Mouse (Mus musculus) inflammation-experienced regulatory T-cells, adult 6 months (primary cell): ENCODE measurements around the gene I830077J02Rik. TPM values are rescaled to one million over a fixed set of nuclear protein-coding genes. Genes with fewer than 3 reads are reported as not detected.
"Not testable (repeated sequence)": the region's sequence is repeated elsewhere in the genome, so short reads cannot be mapped to it uniquely, and the experiment has no call there.

Experiments used
- ATAC-seq: one replicate; pipeline ENCODE4 v1.8.0; 2017
- polyA plus RNA-seq, 3 experiments: library from polyadenylated mRNA; unstranded; fragments of 100-300 nt; shearing (Covaris generic); gene quantifications; one replicate each; pipeline ENCODE4 v1.2.1; 2017

The I830077J02Rik gene
- polyA plus RNA-seq, 3 experiments from 2014 or later = 1.3 to 1.8 TPM; not detected in 1

DNA sequence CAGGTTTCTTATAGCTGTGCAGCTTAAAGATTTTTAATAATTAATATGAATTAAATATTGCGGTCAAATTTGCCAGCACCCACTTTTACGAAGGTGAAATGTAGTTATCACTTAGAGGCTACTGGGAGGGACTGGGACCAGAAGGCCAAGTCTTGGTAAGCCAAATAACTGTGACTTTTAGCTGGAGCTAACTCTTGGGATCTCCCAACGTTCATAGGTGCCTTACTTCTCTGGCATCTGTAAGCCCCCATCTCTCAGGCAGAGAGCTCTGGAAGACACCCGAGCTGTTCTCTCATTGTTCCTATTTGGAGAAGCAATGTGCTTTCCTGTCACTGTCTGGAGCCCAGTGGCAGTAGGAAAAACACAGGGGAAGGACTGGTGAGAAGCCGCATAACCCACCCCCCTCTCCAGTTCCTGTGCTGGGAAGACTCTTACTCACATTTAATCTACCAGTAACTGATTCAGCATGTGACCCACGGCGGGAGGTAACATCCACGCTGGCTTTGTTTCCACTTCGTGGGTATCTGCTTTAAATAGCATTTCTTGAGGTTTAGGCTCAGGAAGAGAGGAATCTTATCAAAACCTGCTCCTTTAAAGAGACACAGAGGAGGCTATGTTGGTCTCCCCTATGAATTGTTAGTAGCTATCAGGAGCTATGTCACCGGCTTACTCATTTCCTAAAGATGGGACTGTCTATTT, 14.7 kb downstream of the I830077J02Rik start:
- ATAC-seq = no peak

DNA sequence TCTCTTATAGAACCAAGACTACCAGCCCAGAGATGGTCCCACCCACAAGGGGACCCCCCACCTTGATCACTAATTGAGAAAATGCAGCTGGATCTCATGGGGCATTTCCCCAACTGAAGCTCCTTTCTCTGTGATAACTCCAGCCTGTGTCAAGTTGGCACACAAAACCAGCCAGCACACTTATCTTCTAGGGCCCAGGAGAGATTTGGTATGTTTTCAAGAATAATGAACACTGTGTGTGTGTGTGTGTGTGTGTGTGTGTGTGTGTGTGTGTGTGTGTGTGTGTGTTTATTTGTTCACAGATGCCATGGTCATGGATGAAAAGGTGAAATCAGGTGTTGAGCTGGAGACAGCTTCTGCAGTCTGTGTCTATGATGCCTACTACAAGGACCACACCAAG, 16.0 kb downstream of the I830077J02Rik start:
- not testable (repeated sequence) for ATAC-seq

DNA sequence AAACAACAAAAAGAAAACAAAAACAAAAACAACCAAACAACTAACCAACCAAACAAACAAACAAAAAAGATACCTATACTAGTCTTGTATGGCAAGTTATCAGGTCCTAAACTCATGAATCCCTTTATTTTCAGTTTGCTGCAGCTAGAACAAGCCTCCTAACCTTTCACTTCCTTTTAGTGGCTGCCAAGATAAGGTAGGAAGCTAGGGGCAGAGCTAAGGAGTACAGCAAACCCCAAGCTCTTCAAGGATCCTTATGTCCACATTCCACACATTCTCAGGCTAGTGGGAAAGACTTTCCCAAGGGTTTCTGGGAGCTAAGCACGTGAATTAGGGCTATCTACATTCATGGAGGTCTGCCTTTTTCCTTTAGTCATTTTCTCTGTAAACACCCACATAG, 17.2 kb downstream of the I830077J02Rik start:
- no peak for ATAC-seq

DNA sequence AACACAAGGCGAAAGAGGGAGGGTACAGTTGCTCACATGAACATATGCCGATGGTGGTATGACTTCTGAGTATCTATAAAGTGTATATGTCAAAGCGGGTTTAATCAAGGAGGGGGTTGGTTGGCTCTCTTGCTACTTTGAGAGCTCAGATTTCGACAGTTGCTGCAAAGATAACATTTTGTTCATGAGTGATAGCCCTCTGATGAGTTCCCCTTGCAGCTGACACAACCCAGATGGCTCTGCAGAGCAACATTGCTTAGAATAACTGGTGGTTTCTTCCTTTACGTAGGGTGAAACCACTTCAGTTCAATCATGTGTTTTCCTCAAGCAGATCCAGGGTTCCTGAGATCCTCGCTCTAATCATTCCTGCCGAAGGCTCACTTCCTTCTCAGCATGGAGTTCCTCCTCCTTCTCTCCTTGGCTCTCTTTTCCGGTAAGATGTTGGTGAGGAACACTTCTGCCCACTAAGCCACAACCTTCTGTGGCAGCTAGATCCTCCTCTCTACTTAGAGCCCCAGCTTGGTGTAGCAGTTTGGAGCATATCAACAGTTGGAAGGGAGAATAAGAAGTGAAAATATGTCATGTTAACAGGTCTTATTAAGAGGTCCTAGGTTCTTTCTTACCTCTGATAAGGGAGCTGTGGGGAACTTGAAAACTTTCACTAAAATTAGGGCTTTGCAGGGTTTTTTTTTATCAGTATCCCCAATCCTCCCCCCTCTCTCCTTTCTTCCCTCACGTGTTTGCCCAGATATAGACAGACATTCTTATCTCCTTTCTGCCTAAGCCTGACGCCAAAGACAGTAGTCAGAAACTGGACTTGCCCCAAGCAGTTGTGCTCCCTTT, 18.4 kb downstream of the I830077J02Rik start:
- ATAC-seq = no peak

DNA sequence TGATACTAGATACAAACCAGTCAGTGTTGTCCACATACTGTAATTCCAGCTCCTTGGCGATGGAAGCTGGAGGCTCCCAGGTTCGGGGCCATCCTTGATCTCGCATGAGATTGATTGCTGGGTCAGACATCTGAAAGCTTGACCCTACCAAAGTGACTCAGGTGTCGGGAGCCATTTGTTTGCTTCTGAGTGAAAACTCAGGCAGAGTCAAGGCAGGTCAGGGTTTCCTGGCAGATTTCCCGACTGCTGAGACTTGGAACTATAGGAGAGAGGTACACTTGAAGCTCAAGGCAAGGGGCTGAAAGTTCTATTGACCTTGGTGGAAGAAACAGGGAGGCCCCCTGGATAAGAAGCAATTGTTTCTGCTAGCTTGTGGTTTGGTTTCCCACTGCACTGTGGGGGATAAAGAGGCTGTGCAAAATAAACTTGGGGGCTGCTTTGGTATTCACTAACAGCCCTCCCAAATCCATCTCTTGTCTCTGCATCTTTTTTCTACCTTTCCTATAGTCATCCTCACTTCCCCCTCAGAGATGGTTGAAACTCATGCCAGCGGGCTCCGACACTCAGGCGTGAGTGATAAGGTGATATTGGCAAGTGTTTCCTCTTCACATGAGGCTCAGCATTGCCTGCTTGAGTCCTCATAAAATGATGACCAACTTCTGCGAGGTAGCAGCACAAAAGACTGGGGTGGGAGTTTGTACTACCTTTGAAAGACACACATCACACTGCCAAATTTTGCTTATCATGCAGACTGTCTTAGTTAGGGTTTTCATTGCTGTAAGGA, 20.2 kb downstream of the I830077J02Rik start:
- ATAC-seq = no peak

DNA sequence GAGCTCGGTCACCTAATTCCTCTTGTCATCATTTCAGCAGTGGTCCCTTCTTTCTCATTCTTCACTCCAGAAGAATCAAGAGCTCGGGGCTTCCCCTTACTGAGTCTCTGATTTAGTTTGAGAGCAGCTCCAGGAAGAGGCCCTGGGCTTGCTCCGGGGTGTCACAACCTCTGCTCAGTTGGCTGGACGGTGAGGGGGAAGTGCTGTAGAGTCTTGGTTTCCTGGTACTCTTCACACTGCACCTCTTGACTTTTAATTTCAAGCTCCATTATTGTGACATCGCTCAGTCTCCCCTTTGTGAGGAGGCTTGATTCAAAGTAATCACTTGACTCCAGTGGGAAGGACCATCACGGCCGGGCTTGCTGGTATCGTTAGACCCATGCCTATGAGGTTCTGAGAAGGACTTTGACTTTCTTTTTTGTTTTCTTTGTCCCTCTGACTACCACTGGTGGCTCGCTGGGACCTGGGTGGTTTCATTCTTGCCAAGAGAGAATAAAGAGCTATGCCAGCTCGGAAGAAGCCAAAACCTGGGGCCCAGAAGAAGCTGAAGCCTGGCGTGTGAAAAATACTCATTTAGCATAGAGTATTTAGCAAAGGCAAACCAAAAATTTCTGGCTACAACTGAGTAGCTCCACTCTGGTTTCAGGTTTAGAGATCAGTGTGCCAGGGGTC, 21.8 kb downstream of the I830077J02Rik start:
- ATAC-seq = peak; percentile 95

DNA sequence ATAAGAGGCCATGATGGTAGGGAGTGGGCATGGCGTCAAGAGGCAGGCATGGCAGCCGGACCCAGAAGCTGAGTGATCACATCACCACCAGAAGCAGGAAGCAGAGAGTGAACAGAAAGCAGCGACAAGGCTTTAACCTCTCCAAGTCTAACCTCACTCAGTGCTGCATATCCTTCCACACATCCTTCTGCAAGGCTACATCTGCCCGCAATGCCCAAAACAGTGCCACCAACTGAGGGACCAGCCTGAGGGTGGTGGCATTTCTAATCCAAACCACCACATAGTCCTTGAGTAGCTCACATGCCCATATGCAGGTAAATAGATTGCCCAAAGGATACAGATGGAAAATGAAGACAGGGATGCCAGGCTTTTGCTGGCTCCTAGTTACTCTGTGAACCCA, 23.5 kb downstream of the I830077J02Rik start:
- no peak for ATAC-seq

DNA sequence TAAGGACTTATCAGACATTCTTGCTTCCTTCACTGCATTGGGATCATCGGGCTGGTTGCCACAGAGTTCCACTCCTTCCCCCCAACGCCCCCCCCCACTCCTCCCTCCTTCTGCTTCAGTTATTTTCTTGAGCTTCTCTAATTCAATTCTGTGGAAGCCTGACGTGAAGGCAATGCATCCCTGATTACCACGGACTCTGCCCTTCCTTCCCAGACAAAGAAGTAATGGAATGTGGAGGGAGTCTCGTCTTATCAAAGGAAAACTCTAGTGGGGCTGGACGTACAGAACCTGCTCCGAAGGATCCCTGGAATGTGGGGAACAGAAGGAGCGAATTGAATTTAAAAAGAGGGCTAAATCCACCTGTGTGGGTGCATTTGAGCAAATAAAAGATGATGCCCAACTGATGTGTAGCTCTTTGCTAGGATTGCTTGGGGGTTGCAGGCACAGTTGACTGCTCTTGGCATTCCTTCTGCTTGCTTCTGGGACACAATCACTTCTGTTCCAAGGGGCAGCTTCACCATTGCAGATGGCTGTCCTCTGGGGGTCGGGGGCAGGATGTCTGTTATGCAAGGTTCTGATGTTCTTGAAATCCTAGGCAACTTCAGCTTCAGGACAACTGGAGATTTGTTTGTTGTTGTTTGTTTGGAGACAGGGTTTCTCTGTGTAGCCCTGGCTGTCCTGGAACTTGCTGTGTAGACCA, 24.4 kb downstream of the I830077J02Rik start:
- ATAC-seq = no peak

DNA sequence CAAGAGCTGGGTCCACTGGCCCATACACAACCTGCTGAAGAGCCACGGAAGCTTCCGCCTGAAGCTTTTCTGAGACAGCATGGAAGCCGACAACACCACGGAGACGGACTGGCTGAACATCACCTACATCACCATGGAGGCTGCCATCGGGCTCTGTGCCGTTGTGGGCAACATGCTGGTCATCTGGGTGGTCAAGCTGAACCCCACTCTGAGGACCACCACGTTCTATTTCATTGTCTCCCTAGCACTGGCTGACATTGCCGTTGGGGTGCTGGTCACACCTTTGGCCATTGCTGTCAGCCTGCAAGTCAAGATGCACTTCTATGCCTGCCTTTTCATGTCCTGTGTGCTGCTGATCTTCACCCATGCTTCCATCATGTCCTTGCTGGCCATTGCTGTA, 27.7 kb downstream of the I830077J02Rik start:
- ATAC-seq = no peak

DNA sequence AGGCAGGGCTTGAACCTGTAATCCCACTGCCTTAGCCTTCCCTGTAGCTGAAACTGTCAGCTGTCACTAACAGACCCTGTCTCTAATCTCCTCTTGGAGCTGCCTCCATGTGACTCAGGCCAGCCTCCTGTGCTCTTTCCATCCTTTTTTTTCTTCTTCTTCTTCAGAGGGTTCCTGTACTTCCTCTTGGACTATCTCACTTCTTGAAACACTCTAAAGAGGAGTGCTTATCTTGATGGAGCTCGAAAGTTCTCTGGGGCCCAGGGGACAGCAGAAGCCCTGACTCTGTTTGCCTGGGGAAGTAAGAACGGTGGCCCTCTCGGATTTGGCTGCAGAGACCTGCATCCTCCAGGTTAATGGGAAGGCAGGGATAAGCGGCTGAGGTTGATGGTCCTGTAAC, 28.3 kb downstream of the I830077J02Rik start:
- no peak for ATAC-seq

DNA sequence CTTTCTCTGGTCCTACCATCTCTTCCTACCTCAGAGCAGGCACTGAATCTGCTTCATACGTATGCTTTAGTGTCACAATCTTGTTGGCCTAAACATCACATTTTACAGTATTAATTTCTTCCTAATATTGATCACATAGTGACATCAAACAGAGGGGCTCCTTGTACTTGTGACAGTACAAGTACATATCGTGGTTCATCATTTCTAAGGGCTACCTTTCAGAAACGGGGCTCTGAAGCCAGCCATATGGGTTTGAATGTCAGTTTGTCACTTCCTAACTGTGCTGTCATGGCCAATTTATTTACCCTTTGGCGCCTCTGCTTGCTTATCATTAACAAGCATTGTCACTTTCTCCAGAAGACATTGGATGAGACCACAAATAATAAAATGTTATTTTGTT, 31.0 kb downstream of the I830077J02Rik start:
- ATAC-seq = no peak

DNA sequence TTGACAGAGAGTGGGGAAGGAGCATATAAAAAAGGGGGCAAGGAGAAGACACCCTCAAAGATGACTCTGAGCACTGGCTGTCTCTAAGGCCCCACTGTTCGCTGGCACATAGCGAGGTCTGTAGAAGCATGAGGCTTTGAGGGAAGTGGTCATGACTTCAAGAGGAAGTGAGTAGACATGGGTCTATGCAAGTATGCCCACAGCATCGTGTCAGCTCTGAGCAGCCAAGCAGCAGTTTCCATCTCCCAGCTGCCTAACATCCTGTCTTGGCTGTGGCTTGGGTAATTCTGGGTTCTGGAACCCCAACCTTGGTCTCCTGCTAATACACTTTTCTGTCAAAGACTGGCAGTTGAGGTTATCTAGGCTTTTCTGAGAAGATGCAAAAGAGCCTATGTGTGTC, 31.7 kb downstream of the I830077J02Rik start:
- ATAC-seq = peak; percentile 76

DNA sequence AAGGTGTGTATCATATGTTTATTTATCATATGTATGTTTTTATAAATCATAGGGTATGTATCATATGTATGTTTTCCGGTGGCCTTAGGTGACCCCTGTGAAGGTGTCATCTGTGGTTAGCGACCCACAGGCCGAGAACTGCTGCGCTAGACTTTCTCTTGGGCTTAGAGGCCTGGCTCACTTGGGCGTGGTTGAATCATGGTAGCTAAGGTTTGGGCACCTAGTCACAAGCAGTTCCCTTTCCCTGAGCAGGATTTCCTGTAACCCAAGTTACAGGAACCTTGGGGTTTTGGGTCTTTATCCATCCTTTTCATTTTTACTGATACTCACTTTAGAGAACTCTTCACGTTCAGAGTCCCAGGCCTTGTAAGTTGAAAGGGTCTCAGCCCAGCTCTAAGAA, 32.2 kb downstream of the I830077J02Rik start:
- ATAC-seq = no peak

DNA sequence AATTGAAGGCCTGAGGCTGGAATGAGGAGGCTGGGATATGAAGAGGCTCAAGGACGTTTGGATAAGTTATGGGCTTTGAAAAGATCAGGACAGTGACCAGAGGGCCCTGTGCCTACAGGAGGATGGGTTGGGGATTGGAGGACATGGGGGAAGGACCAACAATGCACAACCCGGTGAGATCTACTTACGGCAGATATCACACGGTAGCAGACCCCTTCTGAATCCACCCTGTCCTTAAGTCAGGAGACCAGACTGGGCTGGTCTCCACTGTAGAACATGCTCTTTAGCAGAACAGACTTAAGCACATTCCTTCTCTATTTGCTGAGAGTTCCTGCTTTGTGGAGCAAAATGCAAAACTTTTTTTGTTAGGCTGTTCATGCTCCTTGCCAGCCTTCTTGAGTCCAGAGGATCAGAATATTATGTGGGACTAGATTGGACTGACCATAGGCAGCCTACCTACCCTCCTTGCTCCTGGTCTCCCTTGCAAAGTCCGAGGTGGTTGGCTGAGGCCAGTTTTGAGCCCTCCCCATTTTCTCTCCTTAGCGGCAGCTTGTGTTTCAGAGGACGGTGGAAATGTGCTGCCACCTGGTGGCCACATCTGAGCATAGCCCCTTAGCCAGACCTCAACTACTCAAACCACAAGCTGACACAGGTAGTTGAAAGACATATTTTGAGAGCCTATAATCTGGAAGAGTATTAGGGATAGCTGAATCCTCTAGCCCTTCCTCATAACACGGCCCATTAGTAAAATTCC, 32.9 kb downstream of the I830077J02Rik start:
- ATAC-seq = peak; percentile 38

DNA sequence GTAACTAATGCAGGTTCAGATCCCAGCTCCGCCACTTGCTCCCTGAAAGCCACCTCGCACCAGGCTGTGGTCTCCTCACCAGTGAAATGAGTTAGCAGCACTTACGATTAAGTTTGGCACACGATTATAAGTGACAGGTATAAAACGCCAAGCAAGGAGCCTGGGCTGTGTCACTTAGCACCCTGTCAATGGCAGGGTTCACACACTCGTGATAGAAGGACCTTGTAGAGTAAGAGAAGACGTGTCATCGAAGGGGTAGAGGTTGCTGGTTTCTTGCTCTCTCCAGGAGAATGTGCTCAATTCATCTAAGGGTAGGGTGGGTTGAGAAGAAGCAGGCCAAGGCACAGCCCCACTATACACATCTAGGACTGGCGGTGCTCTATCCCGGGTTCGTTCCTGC, 33.6 kb downstream of the I830077J02Rik start:
- ATAC-seq = no peak

DNA sequence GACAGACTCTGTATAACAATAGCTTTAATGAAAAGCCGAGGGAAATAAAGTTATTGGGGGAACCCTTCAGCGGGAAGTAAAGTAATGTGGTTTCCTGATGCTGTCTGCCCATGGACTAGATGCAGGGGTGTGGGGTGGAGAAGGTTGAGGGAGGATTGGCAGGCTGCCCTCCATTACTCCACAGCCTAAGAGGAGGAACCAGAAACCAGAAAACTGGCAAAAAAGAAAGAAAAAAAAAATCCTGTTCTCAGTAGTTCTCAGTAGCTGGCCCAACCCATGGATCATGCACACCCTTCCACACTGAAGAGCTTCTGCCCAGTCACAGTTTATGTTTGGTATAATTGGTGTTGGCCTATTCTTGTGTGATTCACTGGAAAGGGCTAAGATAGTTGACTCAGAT, 34.1 kb downstream of the I830077J02Rik start:
- no peak for ATAC-seq

DNA sequence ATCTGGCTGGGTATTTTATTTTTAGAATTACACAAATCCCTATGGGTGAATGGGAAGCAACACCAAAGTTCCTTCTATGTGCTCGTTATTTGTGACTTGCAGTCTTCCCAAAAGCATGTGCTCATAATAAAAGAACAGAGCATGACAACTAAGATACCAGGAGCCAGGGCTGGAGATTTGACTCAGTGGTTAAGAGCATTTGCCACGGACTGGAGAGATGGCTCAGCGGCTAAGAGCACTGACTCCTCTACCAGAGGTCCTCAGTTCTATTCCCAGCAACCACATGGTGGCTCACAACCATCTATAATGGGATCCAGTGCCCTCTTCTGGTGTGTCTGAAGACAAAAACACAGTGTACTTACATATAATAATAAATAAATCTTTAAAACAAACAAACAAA, 35.7 kb downstream of the I830077J02Rik start:
- no peak for ATAC-seq

DNA sequence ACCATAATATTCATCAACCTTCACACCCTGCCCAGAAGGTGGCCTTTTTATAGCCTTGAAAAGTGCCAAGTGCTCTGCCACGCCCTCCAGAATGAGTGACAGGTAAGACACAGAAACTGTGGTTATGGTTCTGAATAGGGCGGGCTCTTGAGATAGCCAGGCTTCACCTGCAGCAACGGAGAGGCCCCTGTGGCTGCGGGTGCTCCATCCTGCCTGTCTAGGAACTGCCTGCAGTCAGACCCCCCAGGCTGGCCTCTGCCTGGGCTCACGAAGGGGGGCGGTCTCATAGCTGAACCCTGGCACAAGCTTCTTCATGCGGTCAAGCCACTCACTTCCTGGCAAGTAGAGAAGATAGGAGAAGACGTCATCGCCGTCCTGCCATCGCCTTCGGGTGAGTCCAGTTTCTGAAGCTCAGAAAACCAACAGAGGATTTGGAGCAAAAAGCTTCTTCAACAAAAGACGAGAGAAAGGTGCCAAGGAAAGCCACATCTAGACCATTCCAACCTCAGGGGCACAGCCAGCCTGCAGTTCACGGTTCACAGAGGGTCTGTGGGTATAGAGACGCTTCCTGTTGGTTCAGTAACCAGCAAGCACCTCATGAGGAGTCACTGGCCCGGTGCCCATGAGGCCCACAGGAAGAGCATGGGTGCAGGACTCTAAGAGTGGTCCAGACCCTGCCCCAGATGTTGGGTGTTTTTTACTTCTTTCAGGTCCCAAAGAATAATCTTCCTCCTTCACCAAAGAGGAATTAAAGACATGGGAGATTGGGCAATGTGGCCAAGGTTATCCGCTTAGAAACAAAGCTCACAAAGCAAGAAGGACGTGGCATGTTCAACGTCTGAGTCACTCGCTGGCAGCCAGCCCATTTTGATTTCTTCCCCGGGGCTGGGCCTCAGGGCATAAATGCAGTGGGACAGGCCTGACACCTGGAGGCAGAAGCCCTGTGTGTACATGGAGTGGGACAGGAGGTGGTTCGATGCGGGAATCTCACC, 37.6 kb downstream of the I830077J02Rik start:
- peak; percentile 48 for ATAC-seq

DNA sequence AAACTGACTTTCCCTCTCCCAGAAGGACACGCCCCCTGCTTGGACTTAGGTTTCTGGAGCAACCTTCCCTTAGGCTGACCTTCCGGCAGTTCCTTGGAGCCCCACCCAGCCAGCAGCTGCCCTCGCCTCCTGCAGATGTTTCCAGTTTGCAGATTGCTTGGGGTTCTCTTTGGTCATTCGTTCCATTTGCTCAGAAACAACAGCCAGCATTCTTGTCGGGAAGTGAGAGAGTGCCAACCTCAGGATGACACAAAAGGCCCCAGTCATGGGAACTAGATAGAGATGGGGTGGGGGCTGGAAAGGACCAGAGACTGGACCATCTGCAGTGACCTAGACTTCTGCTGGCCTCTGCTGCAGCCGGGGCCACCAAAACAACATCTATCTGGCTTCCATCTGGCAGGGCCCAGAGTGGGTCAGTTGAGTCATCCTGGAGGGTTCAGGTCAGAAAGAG, 38.5 kb downstream of the I830077J02Rik start:
- ATAC-seq = no peak
